Mouse (Mus musculus) liver, adult 2 months (tissue): ENCODE data around the gene Siva1. TPM values are rescaled to one million over a fixed set of nuclear protein-coding genes. Genes with fewer than 3 reads are reported as not detected.

Experiments
- DNase-seq: peaks from one replicate; pipeline ENCODE4 v3.0.0-alpha.2; 2011; ENCODE audit warnings: low read depth, low spot score; ENCODE audit errors: extremely low read depth
- H3K27ac ChIP-seq: fragments of 200-500 bp; replicated peaks from 2 replicates; pipeline ENCODE4 v1.5.1; 2012; ENCODE audit warnings: low read depth, mild to moderate bottlenecking, control low read depth, inconsistent platforms, low read length; ENCODE audit not compliant: insufficient read depth
- H3K27me3 ChIP-seq: fragments of 200-500 bp; 2 replicates; pipeline ENCODE4 v1.6.1; 2012; ENCODE audit warnings: mild to moderate bottlenecking, moderate library complexity, low read length, inconsistent platforms; ENCODE audit not compliant: control insufficient read depth, insufficient read depth
- H3K36me3 ChIP-seq: fragments of 200-500 bp; 2 replicates; pipeline ENCODE4 v1.6.1; 2012; ENCODE audit warnings: low read length, inconsistent platforms; ENCODE audit not compliant: control insufficient read depth, insufficient read depth
- H3K4me1 ChIP-seq: fragments of 200-500 bp; 2 replicates; pipeline ENCODE4 v1.6.1; 2011; ENCODE audit warnings: low read length; ENCODE audit not compliant: control insufficient read depth, insufficient read depth
- H3K4me3 ChIP-seq: fragments of 200-500 bp; 2 replicates; pipeline ENCODE4 v1.5.1; 2011; ENCODE audit warnings: low read depth, mild to moderate bottlenecking, control low read depth, low read length, moderate library complexity; ENCODE audit not compliant: insufficient read depth
- H3K79me2 ChIP-seq: fragments of 200-500 bp; 2 replicates; pipeline ENCODE4 v1.6.1; 2012; ENCODE audit warnings: inconsistent platforms, mild to moderate bottlenecking, low read length, moderate library complexity; ENCODE audit not compliant: control insufficient read depth, insufficient read depth
- H3K9ac ChIP-seq: fragments of 200-500 bp; 2 replicates; pipeline ENCODE4 v1.6.1; 2012; ENCODE audit warnings: low read depth, mild to moderate bottlenecking, control low read depth, inconsistent platforms, low read length
- CTCF ChIP-seq: fragments of 200-500 bp; IDR thresholded peaks from 2 replicates; pipeline ENCODE4 v1.5.1; 2011; ENCODE audit warnings: low read depth, low read length, control low read depth
- POLR2A ChIP-seq: fragments of 200-500 bp; IDR thresholded peaks from 2 replicates; pipeline ENCODE4 v1.6.1; 2011; ENCODE audit warnings: low read length, control low read depth; ENCODE audit not compliant: insufficient read depth; ENCODE audit errors: extremely low read depth
- WGBS: fragments of 180-500 bp; shearing (Covaris S2); methylation state at CpG from one replicate; pipeline ENCODE4 v1.1.7; 2018; 5-methylcytosine and 5-hydroxymethylcytosine counted together
- polyA plus RNA-seq: library from polyadenylated mRNA; depleted of rRNA; stranded (reverse); fragments of >200 nt; gene quantifications from 2 replicates; pipeline ENCODE4 v1.2.3, GENCODE M21; 2012
- total RNA-seq: library from RNA; depleted of rRNA; stranded (reverse); fragments of >200 nt; gene quantifications from 2 replicates; pipeline ENCODE4 v1.2.3, GENCODE M21; 2014

Gene Siva1
- total and polyA plus RNA-seq, 2 experiments, result 11.5 to 12.8 TPM

GRCm38 (mm10) chr12:112606998-112607397 lies 37.5 kb upstream of the Siva1 start:
- DNase-seq, result no peak
- no peaks in the 10 kb centered on the region for H3K79me2 ChIP-seq
- no peak overlapping the region for H3K4me3 ChIP-seq
- TF ChIP-seq CTCF (no peak), POLR2A (no peak)
- WGBS, result 93% methylated on average over 6 of the region's 6 CpGs
- H3K9ac ChIP-seq, result no peak overlapping the region
- peaks cover 6% of the 10 kb centered on the region; the same call in 1 of the 2 replicates for H3K36me3 ChIP-seq
- H3K4me1 ChIP-seq, result no peaks in the 10 kb centered on the region
- H3K27ac ChIP-seq, result no peak overlapping the region
- no peaks in the 10 kb centered on the region for H3K27me3 ChIP-seq

- Histone ChIP-seq H3K36me3 (peaks cover 6% of the 10 kb centered on the region; the same call in 1 of the 2 replicates), H3K4me1 (no peaks in the 10 kb centered on the region), H3K4me3 (no peak overlapping the region), H3K79me2 (no peaks in the 10 kb centered on the region), H3K9ac (no peak overlapping the region), H3K27me3 (no peaks in the 10 kb centered on the region), H3K27ac (no peak overlapping the region)
- no peak for DNase-seq
- TF ChIP-seq POLR2A, result no peak
- no peak for TF ChIP-seq CTCF
- 93% methylated on average over 10 of the region's 10 CpGs for WGBS
Measured at GRCm38 (mm10) chr12:112609031-112609430, 35.4 kb upstream of the Siva1 start.

GRCm38 (mm10) chr12:112616668-112617067 lies 27.8 kb upstream of the Siva1 start:
- H3K4me1 ChIP-seq, result peaks cover 6% of the 10 kb centered on the region
- no peak overlapping the region for H3K27ac ChIP-seq
- TF ChIP-seq POLR2A (no peak), CTCF (no peak)
- H3K4me3 ChIP-seq, result no peak overlapping the region
- no peak for DNase-seq
- no peak overlapping the region for H3K9ac ChIP-seq
- no peaks in the 10 kb centered on the region for H3K27me3 ChIP-seq
- 58% methylated on average over 9 of the region's 9 CpGs for WGBS
- no peaks in the 10 kb centered on the region for H3K36me3 ChIP-seq
- H3K79me2 ChIP-seq, result no peaks in the 10 kb centered on the region

GRCm38 (mm10) chr12:112617184-112617583 lies 27.3 kb upstream of the Siva1 start:
- no peaks in the 10 kb centered on the region for H3K36me3 ChIP-seq
- H3K4me3 ChIP-seq, result no peak overlapping the region
- TF ChIP-seq POLR2A, result no peak
- no peak for TF ChIP-seq CTCF
- WGBS, result 83% methylated on average over 11 of the region's 11 CpGs
- no peak overlapping the region for H3K27ac ChIP-seq
- H3K79me2 ChIP-seq, result no peaks in the 10 kb centered on the region
- no peak overlapping the region for H3K9ac ChIP-seq
- no peaks in the 10 kb centered on the region for H3K27me3 ChIP-seq
- peaks cover 6% of the 10 kb centered on the region for H3K4me1 ChIP-seq
- DNase-seq, result no peak

GRCm38 (mm10) chr12:112617898-112618380 lies 26.5 kb upstream of the Siva1 start:
- H3K27ac ChIP-seq, result no peak overlapping the region
- H3K9ac ChIP-seq, result no peak overlapping the region
- DNase-seq, result peak; percentile 59
- H3K4me3 ChIP-seq, result no peak overlapping the region
- WGBS, result 21% methylated on average over 8 of the region's 8 CpGs
- H3K36me3 ChIP-seq, result no peaks in the 10 kb centered on the region
- no peaks in the 10 kb centered on the region for H3K79me2 ChIP-seq
- peaks cover 6% of the 10 kb centered on the region for H3K4me1 ChIP-seq
- TF ChIP-seq CTCF (peak; percentile 92), POLR2A (no peak)
- H3K27me3 ChIP-seq, result no peaks in the 10 kb centered on the region

GRCm38 (mm10) chr12:112618981-112619685 lies 25.3 kb upstream of the Siva1 start:
- TF ChIP-seq POLR2A (no peak), CTCF (0 out of 2 replicates have a peak, but pooled peaks have one; percentile 4)
- 21% methylated on average over 13 of the region's 13 CpGs for WGBS
- Histone ChIP-seq H3K9ac (peak overlapping the region; percentile 92), H3K36me3 (no peaks in the 10 kb centered on the region), H3K4me1 (peaks cover 6% of the 10 kb centered on the region), H3K27me3 (no peaks in the 10 kb centered on the region), H3K27ac (peak overlapping the region; percentile 56), H3K79me2 (no peaks in the 10 kb centered on the region), H3K4me3 (peak overlapping the region; percentile 64)
- no peak for DNase-seq
